Mouse (Mus musculus) midbrain, embryonic 10.5 days (tissue): ENCODE data around the gene Gdf15. TPM values are rescaled to one million over a fixed set of nuclear protein-coding genes. Genes with fewer than 3 reads are reported as not detected.

Experiments used
- DNase-seq: peaks from one replicate; pipeline ENCODE4 v3.0.0-alpha.2; 2017; ENCODE audit warnings: low spot score
- H3K27ac ChIP-seq: fragments of 300-500 bp; sonication (generic); replicated peaks from 2 replicates; pipeline ENCODE4 v1.5.1; 2016; ENCODE audit warnings: mild to moderate bottlenecking
- H3K27me3 ChIP-seq: fragments of 300-500 bp; sonication (generic); 2 replicates; pipeline ENCODE4 v1.6.1; 2016; ENCODE audit warnings: low read depth, mild to moderate bottlenecking; ENCODE audit not compliant: poor library complexity, severe bottlenecking
- H3K36me3 ChIP-seq: fragments of 300-500 bp; sonication (generic); 2 replicates; pipeline ENCODE4 v1.6.1; 2016; ENCODE audit warnings: mild to moderate bottlenecking, moderate library complexity
- H3K4me1 ChIP-seq: fragments of 300-500 bp; sonication (generic); 2 replicates; pipeline ENCODE4 v1.6.1; 2016
- H3K4me3 ChIP-seq: fragments of 300-500 bp; sonication (generic); 2 replicates; pipeline ENCODE4 v1.5.1; 2016; ENCODE audit warnings: mild to moderate bottlenecking, moderate library complexity
- H3K9me3 ChIP-seq: fragments of 300-500 bp; sonication (generic); replicated peaks from 2 replicates; pipeline ENCODE4 v1.6.1; 2016; ENCODE audit warnings: mild to moderate bottlenecking
- WGBS: fragments of 180-500 bp; shearing (Covaris S2); methylation state at CpG from one replicate; pipeline ENCODE4 v1.1.7; 2016; 5-methylcytosine and 5-hydroxymethylcytosine counted together
- polyA plus RNA-seq: library from polyadenylated mRNA; unstranded; fragments of >200 nt; fragmentation: Nextera tagmentation; extraction: Ambion mirVana; gene quantifications from 2 replicates; pipeline ENCODE4 v1.2.1, GENCODE M21; 2016

Gene Gdf15
- polyA plus RNA-seq, 1 experiment from 2014 or later, result not detected

GRCm38 (mm10) chr8:70635527-70635926 lies 3.3 kb upstream of the Gdf15 start:
- DNase-seq, result no peak
- H3K27me3 ChIP-seq, result peaks cover 42% of the 10 kb centered on the region
- no peaks in the 10 kb centered on the region for H3K9me3 ChIP-seq
- H3K36me3 ChIP-seq, result no peaks in the 10 kb centered on the region
- no peak overlapping the region for H3K4me3 ChIP-seq
- WGBS, result 77% methylated on average over 6 of the region's 6 CpGs
- H3K4me1 ChIP-seq, result peaks cover 36% of the 10 kb centered on the region
- H3K27ac ChIP-seq, result peak overlapping the region; percentile 34; the same call in 1 of the 2 replicates

DNA sequence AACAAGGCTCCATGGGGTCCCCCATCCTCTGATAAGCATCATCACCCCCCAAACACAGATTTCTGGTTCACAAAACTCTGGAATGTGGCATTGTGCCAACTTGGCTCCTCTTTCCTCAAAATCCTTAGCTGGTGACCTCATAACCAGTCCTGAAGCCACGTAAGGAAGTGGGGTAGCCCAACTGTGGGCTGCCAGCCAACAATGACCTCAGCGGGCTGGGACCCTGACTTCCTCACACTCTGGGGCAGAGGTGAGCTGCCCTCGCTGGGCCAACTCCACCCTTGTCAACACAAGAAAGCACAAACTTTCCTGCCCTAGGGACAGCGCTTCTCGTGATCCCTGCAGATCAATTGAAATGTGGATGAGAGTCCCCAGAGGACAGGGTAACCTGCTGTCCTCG lies 1.8 kb upstream of the Gdf15 start:
- DNase-seq, result no peak
- Histone ChIP-seq H3K36me3 (no peaks in the 10 kb centered on the region), H3K27me3 (peaks cover 46% of the 10 kb centered on the region), H3K27ac (no peak overlapping the region), H3K4me3 (no peak overlapping the region), H3K9me3 (no peaks in the 10 kb centered on the region), H3K4me1 (peaks cover 51% of the 10 kb centered on the region)
- 69% methylated on average over 6 of the region's 6 CpGs for WGBS

GRCm38 (mm10) chr8:70631436-70631835 lies 820 bp downstream of the Gdf15 start:
- H3K27ac ChIP-seq, result 0 out of 2 replicates have a peak overlapping the region, but pooled peaks have one; percentile 2
- no peak for DNase-seq
- H3K4me1 ChIP-seq, result peaks cover 41% of the 10 kb centered on the region
- no peaks in the 10 kb centered on the region for H3K36me3 ChIP-seq
- H3K27me3 ChIP-seq, result peaks cover 53% of the 10 kb centered on the region
- 18% methylated on average over 24 of the region's 24 CpGs for WGBS
- H3K9me3 ChIP-seq, result no peaks in the 10 kb centered on the region
- peak overlapping the region; percentile 60; the same call in 1 of the 2 replicates for H3K4me3 ChIP-seq

DNA sequence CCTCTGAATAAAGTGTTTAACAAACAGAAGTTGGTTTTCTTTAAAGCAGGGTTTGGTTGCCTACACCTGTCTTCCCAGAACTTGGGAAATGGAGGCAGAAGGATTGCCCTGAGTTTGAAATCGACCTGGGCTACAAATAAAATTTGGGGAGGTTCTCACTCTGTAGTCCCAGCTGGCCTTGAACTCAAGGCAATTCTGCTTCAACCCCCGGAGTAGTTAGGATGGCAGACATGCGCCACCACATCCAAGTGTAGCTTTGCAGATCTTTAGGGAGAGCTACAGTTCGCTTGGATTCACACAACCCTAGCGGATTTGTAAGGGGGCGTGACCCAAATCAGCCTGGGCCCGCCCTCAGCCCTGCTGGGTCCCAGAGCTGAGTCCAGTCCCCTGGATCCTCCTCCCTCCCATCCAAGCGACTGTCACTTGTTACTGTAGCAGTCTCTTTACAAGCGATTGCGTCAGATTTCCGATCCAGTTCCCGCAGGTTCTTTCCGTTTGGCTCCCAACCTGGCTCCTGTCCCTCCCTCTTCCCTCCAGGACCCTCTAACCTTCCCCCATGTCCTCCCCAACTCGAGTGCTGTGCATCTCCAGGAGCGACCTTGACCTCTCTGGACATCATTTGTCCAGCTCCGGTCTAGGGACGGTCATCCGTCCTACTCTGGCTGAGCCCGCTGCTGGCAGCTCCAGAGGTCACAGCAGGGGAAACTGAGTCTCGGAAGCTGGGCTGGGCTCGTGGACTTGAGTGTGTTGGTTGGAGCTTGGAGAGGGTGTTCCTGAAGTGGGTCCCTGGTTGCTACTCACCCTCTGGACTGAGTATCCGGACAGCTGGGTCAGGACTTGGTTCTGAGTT lies 1.5 kb downstream of the Gdf15 start:
- Histone ChIP-seq H3K9me3 (no peaks in the 10 kb centered on the region), H3K27ac (peak overlapping the region; percentile 83; the same call in 1 of the 2 replicates), H3K4me3 (peak overlapping the region; percentile 60; the same call in 1 of the 2 replicates), H3K36me3 (no peaks in the 10 kb centered on the region), H3K4me1 (peaks cover 40% of the 10 kb centered on the region), H3K27me3 (peaks cover 53% of the 10 kb centered on the region)
- WGBS, result 12% methylated on average over 22 of the region's 22 CpGs
- DNase-seq, result peak; percentile 45

- Histone ChIP-seq H3K4me1 (peaks cover 35% of the 10 kb centered on the region), H3K4me3 (peak overlapping the region; percentile 60), H3K27ac (peak overlapping the region; percentile 83), H3K9me3 (no peaks in the 10 kb centered on the region), H3K27me3 (peaks cover 47% of the 10 kb centered on the region), H3K36me3 (no peaks in the 10 kb centered on the region)
- peak; percentile 94 for DNase-seq
- under 1% methylated on average over 60 of the region's 60 CpGs for WGBS
Measured at GRCm38 (mm10) chr8:70629574-70630531, 2.4 kb downstream of the Gdf15 start.

DNA sequence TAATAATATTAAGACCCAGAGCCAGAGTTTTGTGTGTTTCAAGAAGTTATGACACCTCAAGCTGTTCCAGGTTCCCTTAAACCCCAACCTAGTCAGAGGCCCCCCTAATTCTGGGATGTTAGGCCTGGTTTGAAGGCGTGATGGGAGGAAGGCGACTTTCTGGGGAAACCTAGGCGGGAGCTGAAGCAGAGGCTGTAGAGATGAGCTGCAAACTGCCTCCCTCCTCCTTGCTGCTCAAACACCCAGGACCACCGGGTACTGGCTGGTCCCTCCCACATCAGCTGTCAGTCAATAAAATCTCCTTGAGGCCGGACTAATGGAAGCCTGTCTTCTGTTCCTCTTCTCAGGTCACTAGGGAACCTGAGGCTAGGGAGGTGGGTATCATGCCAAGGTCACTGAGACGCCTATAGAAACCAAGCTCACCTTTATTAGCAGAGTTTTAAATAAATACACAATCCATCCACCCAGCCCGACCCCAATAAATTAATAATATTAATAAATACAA lies 3.2 kb downstream of the Gdf15 start:
- peak overlapping the region; percentile 83 for H3K27ac ChIP-seq
- WGBS, result 63% methylated on average over 7 of the region's 7 CpGs

GRCm38 (mm10) chr8:70627041-70627440 lies 5.2 kb downstream of the Gdf15 start:
- Histone ChIP-seq H3K36me3 (no peaks in the 10 kb centered on the region), H3K4me1 (peaks cover 30% of the 10 kb centered on the region), H3K27me3 (peaks cover 40% of the 10 kb centered on the region), H3K27ac (no peak overlapping the region), H3K9me3 (no peaks in the 10 kb centered on the region), H3K4me3 (no peak overlapping the region)
- 92% methylated on average over 5 of the region's 5 CpGs for whole genome bisulfite sequencing
- no peak for DNase-seq

More for the DNA sequence above, 3.2 kb downstream of the Gdf15 start:
- Histone ChIP-seq H3K4me3 (peak overlapping the region; percentile 60), H3K9me3 (no peaks in the 10 kb centered on the region), H3K36me3 (no peaks in the 10 kb centered on the region), H3K4me1 (peaks cover 35% of the 10 kb centered on the region), H3K27me3 (peaks cover 44% of the 10 kb centered on the region)
- no peak for DNase-seq

DNA sequence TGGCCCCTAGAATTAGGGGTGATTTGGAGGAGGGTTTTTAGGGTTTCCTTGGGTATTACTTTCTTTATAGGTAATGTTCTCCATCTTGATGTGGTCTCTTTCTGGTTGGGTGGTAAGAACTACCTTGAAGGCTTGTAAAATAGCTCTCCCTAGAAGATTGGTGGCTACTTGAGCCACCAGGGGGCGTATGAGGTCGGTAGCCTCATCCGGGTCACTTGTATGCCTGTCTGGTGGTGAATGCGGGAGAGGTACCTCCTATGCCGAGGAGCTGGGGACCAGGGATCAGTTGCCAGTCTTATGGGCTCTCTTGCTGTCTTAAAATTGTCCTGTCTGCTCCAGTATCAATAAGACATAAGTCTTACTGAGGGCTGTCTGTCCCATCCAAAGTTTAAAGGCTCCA lies 7.2 kb downstream of the Gdf15 start:
- no peak overlapping the region for H3K4me3 ChIP-seq
- H3K4me1 ChIP-seq, result peaks cover 19% of the 10 kb centered on the region
- no peaks in the 10 kb centered on the region for H3K36me3 ChIP-seq
- H3K9me3 ChIP-seq, result no peaks in the 10 kb centered on the region
- DNase-seq, result peak; percentile 66
- no peak overlapping the region for H3K27ac ChIP-seq
- 21% methylated on average over 5 of the region's 5 CpGs for WGBS
- H3K27me3 ChIP-seq, result peaks cover 41% of the 10 kb centered on the region

- Histone ChIP-seq H3K9me3 (no peaks in the 10 kb centered on the region), H3K4me1 (peaks cover 26% of the 10 kb centered on the region), H3K4me3 (no peak overlapping the region), H3K27me3 (peaks cover 34% of the 10 kb centered on the region), H3K27ac (no peak overlapping the region), H3K36me3 (no peaks in the 10 kb centered on the region)
- 64% methylated on average over 3 of the region's 3 CpGs for WGBS
- no peak for DNase-seq
Measured at GRCm38 (mm10) chr8:70622220-70622619, 10.0 kb downstream of the Gdf15 start.

GRCm38 (mm10) chr8:70618888-70619334 lies 13.3 kb downstream of the Gdf15 start:
- Histone ChIP-seq H3K27me3 (peaks cover 34% of the 10 kb centered on the region), H3K4me1 (peaks cover 34% of the 10 kb centered on the region), H3K9me3 (no peaks in the 10 kb centered on the region), H3K36me3 (no peaks in the 10 kb centered on the region), H3K4me3 (peak overlapping the region; percentile 3; the same call in 1 of the 2 replicates), H3K27ac (peak overlapping the region; percentile 33; the same call in 1 of the 2 replicates)
- 37% methylated on average over 9 of the region's 9 CpGs for WGBS
- peak; percentile 51 for DNase-seq

DNA sequence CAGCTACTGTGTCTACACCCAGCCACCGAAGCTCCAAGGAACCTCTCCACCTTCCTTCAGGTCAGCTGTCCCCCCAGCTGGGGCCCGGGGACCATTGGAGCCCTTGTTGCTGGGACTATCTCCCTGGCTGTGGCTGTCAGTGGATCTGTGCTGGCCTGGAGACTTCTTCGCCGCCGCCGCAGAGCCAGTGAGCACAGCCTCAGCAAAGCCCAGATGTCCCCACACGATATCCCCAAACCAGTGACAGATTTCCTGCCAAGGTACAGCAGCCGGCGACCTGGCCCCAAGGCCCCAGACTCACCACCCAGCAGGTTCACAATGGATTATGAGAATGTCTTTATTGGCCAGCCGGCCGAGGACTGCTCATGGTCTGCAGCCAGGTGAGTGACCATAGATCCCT lies 14.3 kb downstream of the Gdf15 start:
- H3K36me3 ChIP-seq, result no peaks in the 10 kb centered on the region
- 81% methylated on average over 11 of the region's 11 CpGs for WGBS
- DNase-seq, result no peak
- H3K27ac ChIP-seq, result peak overlapping the region; percentile 29; the same call in 1 of the 2 replicates
- peaks cover 29% of the 10 kb centered on the region for H3K27me3 ChIP-seq
- H3K4me3 ChIP-seq, result 0 out of 2 replicates have a peak overlapping the region, but pooled peaks have one; percentile 1
- peaks cover 41% of the 10 kb centered on the region for H3K4me1 ChIP-seq
- H3K9me3 ChIP-seq, result no peaks in the 10 kb centered on the region

DNA sequence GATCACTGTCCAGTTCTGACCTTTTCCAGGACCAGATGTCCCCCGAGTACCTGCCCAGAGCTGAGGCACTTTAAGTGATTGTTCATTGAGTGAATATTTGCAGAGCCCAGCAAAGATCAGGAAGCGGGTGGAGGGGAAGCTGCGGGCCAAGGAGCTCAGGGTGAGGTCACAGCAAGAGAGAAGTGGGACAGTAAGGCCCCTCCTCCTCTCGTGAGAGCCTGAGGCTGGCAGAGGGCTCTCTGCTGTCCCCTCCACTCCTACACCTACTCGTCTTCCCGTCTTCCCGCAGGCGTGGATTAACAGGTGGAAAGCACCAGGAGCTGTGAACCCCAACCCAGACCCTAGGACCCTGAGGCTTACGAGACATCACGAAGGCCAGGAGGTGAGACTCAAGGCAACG lies 15.6 kb downstream of the Gdf15 start:
- H3K9me3 ChIP-seq, result no peaks in the 10 kb centered on the region
- no peak overlapping the region for H3K4me3 ChIP-seq
- peaks cover 16% of the 10 kb centered on the region for H3K27me3 ChIP-seq
- H3K36me3 ChIP-seq, result no peaks in the 10 kb centered on the region
- peak overlapping the region; percentile 9; the same call in 1 of the 2 replicates for H3K27ac ChIP-seq
- H3K4me1 ChIP-seq, result peaks cover 46% of the 10 kb centered on the region
- WGBS, result 65% methylated on average over 11 of the region's 11 CpGs
- no peak for DNase-seq
